Mouse (Mus musculus) adrenal gland, postnatal 4 days (tissue): ENCODE measurements around the gene Cenpx. TPM values are rescaled to one million over a fixed set of nuclear protein-coding genes. Genes with fewer than 3 reads are reported as not detected.
A peak's percentile ranks its signal among the peaks of the same experiment; 100 is the strongest.
"Not testable (repeated sequence)": the region's sequence is repeated elsewhere in the genome, so short reads cannot be mapped to it uniquely, and the experiment has no call there.

Source experiments
- DNase-seq, 2 experiments: peaks; one replicate each; pipeline ENCODE4 v3.0.0; 2021 to 2022; ENCODE audit warnings: low spot score in 2 of 2, mixed read lengths in 2 of 2
- long read RNA-seq, 2 experiments: library from polyadenylated mRNA; stranded (forward); transcript quantifications; one replicate each; pipeline ENCODE4 v2.0.0; 2021
- total RNA-seq, 2 experiments: library from RNA; stranded (reverse); gene quantifications; 2 replicates each; pipeline ENCODE4 v1.2.3; 2021

Cenpx gene
- 10 to 100 TPM; 49.5 to 52.5 TPM for total RNA-seq
- long read RNA-seq, experiment 1, transcript Cenpx-202 (5 exons, 606 nt), result major isoform, 46 of 70 reads
- long read RNA-seq, experiment 1, partial matches to known transcripts, result 9 of 70 reads
- long read RNA-seq, experiment 1, other reads (novel, unspliced or antisense), result 11 of 70 reads
- long read RNA-seq, experiment 2, transcript Cenpx-202 (5 exons, 606 nt), result major isoform, 43 of 57 reads
- long read RNA-seq, experiment 2, partial matches to known transcripts, result 6 of 57 reads
- long read RNA-seq, experiment 2, other reads (novel, unspliced or antisense), result 7 of 57 reads

- DNase-seq, result peak; percentile 75 to 95
These were observed at the start of gene Cenpx, which contains the start of gene Lrrc45 for GRCm38 (mm10) chr11:120713580-120714518. Gene Cenpx (minus strand): TSS chr11:120713738. Gene Lrrc45 (plus strand): TSS chr11:120713925.

- DNase-seq, result not testable (repeated sequence)
These were observed 49.1 kb upstream of the Cenpx start, which contains the start of gene Hmga1b for GRCm38 (mm10) chr11:120762672-120763041. Gene Hmga1b (plus strand): TSS chr11:120762794.

DNA sequence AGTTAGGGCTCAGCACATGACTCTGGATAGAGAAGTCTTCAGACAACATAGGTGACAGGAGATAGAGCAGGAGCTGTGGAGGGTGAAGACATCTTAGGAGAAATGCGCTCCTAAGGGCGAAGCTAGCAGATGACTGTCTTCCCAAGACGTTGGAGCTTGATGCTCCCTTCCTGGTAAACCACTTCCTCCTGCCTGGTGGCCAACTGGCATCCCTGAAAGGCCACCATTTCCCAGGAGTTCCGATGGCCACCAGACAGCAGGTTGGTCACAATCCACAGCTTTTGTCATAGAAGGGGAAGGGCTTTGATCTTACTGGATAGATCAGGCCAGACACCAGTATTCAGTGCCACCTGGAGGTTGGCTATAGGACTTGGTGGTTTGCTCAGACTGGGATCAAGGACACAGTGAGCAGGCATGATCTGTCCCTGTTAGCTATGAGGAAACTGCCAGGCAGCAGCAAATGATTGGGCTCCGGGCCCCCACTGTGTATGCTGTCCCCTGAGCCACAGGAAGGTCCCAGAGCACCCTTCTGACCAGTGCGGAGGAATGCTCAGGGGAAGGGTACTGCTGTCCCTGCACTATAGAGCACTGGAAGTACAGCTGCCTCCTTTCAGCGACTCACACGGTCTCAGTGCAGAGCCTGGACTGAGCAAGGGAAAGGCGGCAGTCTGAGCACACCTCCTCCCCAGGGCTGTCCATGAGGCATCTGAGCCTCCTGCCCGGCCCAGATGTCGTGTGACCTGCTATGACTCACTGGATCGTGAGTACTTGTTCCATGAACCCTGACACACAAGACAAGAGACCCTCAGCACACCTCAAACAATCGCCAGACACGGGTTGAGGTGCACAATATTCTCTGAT lies 48.5 kb upstream of the Cenpx start:
- DNase-seq, result no peak

- no peak for DNase-seq
These were observed 46.7 kb upstream of the Cenpx start for GRCm38 (mm10) chr11:120760236-120760635.

DNA sequence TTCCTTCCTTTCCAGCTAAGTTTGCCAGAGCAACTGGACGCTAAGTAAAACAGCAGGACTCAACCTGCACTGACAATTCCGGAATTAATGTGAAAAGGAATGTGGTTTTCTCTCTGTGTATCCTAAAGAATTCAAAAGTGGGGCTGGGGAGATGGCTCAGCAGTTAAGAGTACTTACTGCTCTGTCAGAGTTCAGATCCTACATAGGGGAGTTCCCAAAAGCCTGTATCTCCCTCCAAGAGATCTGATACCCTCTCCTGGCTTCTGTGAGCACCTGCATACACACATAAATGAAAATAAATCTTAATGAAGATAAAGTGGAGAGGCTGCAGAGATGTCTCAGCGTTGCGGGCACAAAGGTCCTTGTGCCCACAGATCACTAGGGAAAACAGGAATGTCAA lies 38.1 kb upstream of the Cenpx start:
- DNase-seq, result no peak

DNA sequence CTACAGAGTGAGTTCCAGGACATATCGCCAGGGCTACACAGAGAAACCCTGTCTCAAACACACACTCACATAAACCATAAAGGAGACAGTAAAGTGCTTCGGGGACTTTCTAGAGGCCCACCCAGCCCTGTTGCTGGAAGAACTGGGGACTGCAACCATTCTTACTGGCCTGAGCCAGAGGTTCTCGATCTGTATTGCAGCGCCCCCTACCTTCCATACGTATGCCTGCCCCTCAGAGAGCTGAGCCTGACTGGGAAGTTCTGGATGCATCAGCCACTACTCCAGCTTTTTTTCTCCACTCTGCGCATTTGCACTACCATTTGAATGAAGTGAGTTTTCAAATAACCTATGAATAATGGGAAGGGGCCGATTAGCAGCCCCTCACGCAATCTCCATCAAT lies 35.9 kb upstream of the Cenpx start:
- DNase-seq, result no peak

- DNase-seq, result no peak
These were observed 34.4 kb upstream of the Cenpx start for GRCm38 (mm10) chr11:120747974-120748373.

DNA sequence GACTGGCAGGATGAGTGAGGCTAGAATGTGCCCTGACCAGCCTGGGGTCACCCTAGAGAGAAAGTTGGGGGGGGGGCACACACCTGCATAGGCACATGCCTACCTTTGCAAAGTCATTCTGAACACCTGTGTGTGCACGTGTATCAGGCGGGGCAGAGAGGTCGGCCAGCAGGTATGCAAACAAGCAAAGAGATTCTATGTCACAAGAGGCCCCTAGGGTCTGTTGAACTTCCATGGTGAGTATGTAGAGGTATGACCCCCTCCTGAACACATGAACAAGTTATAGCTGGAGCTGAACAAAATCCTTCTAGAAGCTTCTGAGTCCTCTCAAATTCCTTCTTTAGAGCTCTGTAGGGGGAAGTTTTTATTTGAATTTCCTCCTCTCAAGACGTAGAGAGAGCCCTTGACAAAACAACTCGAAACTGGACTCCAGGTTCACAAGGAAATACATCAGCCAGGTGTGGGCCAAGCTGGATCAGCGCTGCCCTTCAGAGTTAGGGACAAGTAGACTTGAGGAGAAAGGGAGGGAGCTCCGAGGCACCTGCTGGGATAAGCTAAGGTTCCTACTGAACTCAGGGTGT lies 30.7 kb upstream of the Cenpx start:
- DNase-seq, result no peak

DNA sequence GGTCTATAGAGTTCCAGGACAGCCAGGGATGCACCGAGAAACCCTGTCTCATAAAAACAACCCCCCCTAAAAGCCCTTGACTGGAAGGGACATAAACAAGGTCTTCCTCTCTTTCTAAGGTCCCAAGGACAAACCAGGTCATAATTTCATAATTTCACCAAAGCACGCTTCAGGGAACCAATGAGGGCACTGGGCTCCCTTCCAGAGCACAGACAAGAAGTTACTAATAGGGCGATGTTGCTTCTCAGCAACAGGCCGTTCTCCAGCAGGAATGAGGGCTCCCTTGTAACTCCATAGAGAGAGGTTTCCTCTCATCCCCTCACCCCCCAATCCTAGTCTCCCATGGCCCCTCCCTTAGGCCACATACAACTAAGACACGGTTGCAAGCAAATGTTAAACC lies 27.4 kb upstream of the Cenpx start:
- DNase-seq, result no peak

DNA sequence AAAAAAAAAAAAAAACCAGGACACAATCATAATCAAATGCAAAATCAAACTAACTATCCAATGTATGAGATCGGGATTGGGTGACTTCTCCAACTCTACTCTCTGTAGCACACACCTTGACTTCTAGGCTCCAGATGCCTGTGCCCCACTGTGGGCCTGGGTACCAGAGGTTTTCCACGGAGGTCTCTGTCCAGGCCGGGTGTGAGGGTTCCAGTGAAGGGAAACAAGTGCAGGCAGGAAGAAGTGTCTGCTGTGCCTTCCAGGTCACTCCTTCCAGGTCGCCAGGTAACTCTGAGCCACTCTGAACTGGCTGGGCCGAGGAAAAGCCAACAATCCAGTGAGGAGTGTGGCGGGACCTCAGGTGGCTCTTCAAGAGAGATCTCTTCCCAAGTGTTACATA lies 22.9 kb upstream of the Cenpx start:
- no peak for DNase-seq

GRCm38 (mm10) chr11:120733521-120733920 lies 20.0 kb upstream of the Cenpx start:
- no peak for DNase-seq

DNA sequence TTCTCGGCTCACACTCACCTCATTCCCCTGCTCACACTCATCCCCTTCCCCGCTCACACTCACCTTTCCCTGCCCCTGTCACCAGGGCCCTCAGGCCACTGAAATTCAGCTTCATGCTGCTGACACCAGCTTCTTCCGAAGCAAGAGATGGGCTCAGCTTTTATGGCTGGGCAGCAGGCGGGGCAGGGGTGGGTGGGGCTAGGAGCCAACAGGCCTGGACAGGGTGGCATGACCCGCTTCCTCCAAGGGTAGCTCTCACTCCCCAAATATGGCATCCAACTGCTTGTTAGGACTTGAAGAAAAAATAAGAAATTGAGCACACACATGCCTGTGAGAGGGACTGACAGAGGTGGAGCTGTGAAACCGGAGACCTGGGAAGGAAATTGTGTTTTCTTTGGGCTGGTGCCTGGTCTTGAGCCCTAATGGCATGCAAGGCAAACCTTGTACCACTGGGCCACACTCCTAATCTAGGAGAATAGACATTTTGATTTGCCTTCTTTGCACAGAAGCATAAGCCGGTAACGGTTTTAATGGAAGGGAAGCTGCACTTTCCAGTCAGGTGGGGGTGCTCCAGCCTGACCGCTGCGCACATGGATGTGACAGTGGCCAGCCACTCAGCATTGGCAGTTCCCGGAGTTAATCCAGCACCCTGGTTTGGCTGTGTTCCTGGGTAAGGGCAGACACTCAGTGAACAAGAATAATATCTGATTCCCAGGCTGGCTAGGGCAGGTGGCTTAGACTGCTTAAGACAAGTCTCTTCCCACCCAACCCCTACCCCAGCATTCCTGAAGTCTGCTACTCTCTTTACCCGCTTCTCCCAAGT lies 18.5 kb upstream of the Cenpx start, which contains the start of gene Cbr2:
TSS of gene Cbr2 (minus strand) at position 257 of the 823 bp plus-strand sequence.
- DNase-seq, result no peak

GRCm38 (mm10) chr11:120731395-120731794 lies 17.9 kb upstream of the Cenpx start:
- no peak for DNase-seq

DNA sequence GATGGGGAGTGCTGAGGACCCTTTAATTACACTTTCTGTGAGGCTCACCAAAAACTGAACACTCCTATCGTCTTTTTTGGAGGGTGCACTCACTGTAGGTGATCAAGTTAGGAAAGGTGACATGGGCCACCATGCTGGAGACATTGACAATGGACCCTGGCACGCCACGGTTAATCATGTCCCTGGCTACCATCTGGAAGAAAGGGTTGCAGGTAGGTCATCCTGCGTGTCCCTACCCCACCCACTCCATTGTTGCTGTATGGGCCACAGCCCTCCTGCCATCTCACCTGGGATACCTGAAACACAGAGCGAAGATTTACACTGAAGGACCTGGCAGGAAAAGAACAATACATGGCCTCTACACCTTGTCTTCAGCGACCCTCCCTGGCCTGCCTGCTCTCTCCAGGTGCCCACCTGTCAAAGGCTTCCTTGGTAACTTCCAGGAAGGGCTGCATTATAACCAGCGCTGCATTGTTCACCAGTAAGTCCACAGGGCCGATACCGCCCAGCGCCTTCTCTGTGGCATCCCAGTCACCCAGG lies 16.9 kb upstream of the Cenpx start:
- DNase-seq, result no peak

- DNase-seq, result not testable (repeated sequence)
These were observed 16.0 kb upstream of the Cenpx start for GRCm38 (mm10) chr11:120729432-120730050.

- DNase-seq, result no peak
These were observed 15.1 kb upstream of the Cenpx start for GRCm38 (mm10) chr11:120728530-120729240.

DNA sequence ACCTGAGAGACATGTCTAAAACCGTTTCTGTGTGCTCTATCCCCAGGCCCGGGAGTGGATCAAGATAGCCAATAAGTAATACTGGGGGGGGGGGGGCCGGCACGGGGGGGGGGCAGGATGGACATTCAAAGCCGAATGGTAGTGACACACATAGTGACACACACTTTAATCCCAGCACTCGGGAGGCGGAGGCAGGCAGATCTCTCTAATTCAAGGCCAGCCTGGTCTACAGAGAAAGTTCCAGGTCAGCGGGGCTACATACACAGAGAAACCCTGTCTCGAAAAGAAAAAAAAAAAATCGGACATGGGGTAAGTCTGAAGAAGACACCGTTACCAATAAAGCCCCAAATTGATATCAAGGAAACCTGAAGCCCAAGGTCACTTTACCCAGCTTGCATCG lies 14.0 kb upstream of the Cenpx start:
- DNase-seq, result no peak

DNA sequence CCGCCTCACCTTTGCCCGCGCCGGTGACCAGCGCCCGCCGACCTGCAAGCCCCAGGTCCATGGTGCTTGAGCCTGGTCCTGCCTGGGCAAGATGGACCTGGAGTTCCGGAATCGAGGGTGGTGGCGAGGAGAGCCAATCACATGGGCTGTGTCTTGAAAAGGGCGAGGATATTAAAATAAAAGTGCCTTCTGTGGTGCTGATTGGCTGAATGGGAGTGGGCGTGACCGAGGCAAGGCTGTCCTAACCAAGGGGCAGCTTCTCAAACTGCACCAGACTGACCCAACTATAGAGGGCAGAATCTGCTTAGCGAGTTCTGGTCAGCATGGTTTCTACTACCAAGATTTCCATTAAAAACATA lies 13.6 kb upstream of the Cenpx start, which contains the start of gene Dcxr:
TSS of gene Dcxr (minus strand) at position 113 of the 359 bp plus-strand sequence.
- DNase-seq, result peak; percentile 53 to 77
